Mouse (Mus musculus): ENCODE data around the gene Dnajc9. TPM values are rescaled to one million over a fixed set of nuclear protein-coding genes. Genes with fewer than 3 reads are reported as not detected.

Gene Dnajc9
- polyA plus RNA-seq, 1 experiment from 2014 or later: 213 TPM

GRCm38 (mm10) chr14:20392326-20392725, 3.6 kb upstream of the Dnajc9 start:
- H3K36me3 ChIP-seq: peaks cover 17% of the 10 kb centered on the region
- no peak for ATAC-seq (ENCODE audit: low FRiP score, low read depth)
- no peaks in the 10 kb centered on the region for H3K9me3 ChIP-seq
- peak overlapping the region; percentile 70; the same call in 1 of the 2 replicates for H3K4me3 ChIP-seq
- no peak overlapping the region for H3K9ac ChIP-seq
- WGBS: 78% methylated on average over 4 of the region's 4 CpGs
- H3K4me2 ChIP-seq (replicated peaks): peak overlapping the region; percentile 68
- no peak overlapping the region for H3K27ac ChIP-seq
- H3K4me1 ChIP-seq: peaks cover 27% of the 10 kb centered on the region
- H3K27me3 ChIP-seq: no peaks in the 10 kb centered on the region

- Histone ChIP-seq H3K4me2 (replicated peaks) (peak overlapping the region; percentile 74), H3K9ac (peak overlapping the region; percentile 88)
Observed at GRCm38 (mm10) chr14:20389446-20390079, 853 bp upstream of the Dnajc9 start.

GRCm38 (mm10) chr14:20379753-20380430, 8.8 kb downstream of the Dnajc9 start:
- Histone ChIP-seq H3K9me3 (no peaks in the 10 kb centered on the region), H3K4me1 (no peaks in the 10 kb centered on the region), H3K4me2 (replicated peaks) (no peak overlapping the region), H3K27me3 (no peaks in the 10 kb centered on the region), H3K9ac (no peak overlapping the region), H3K4me3 (no peak overlapping the region), H3K27ac (no peak overlapping the region), H3K36me3 (peaks cover 88% of the 10 kb centered on the region)
- ATAC-seq (ENCODE audit: low FRiP score, low read depth): no peak
- 86% methylated on average over 9 of the region's 9 CpGs for WGBS

More at GRCm38 (mm10) chr14:20389446-20390079, 853 bp upstream of the Dnajc9 start:
- WGBS: 88% methylated on average over 8 of the region's 8 CpGs
- H3K27me3 ChIP-seq: no peaks in the 10 kb centered on the region
- H3K9me3 ChIP-seq: no peaks in the 10 kb centered on the region
- 0 out of 2 replicates have a peak overlapping the region, but pooled peaks have one; percentile 77 for H3K27ac ChIP-seq
- H3K4me3 ChIP-seq: peak overlapping the region; percentile 80
- peaks cover 40% of the 10 kb centered on the region for H3K36me3 ChIP-seq
- H3K4me1 ChIP-seq: peaks cover 47% of the 10 kb centered on the region
- no peak for ATAC-seq (ENCODE audit: low FRiP score, low read depth)

GRCm38 (mm10) chr14:20379087-20379640, 9.5 kb downstream of the Dnajc9 start:
- H3K9ac ChIP-seq: no peak overlapping the region

GRCm38 (mm10) chr14:20378313-20379061, 10.2 kb downstream of the Dnajc9 start:
- H3K27me3 ChIP-seq: no peaks in the 10 kb centered on the region
- no peaks in the 10 kb centered on the region for H3K9me3 ChIP-seq
- WGBS: 36% methylated on average over 13 of the region's 13 CpGs
- peaks cover 86% of the 10 kb centered on the region for H3K36me3 ChIP-seq
- no peaks in the 10 kb centered on the region for H3K4me1 ChIP-seq
- H3K9ac ChIP-seq: no peak overlapping the region
- no peak overlapping the region for H3K4me3 ChIP-seq
- no peak overlapping the region for H3K4me2 ChIP-seq (replicated peaks)
- ATAC-seq (ENCODE audit: low FRiP score, low read depth): no peak
- no peak overlapping the region for H3K27ac ChIP-seq

More at GRCm38 (mm10) chr14:20379087-20379640, 9.5 kb downstream of the Dnajc9 start:
- 81% methylated on average over 5 of the region's 5 CpGs for WGBS
- no peaks in the 10 kb centered on the region for H3K4me1 ChIP-seq
- H3K9me3 ChIP-seq: no peaks in the 10 kb centered on the region
- ATAC-seq (ENCODE audit: low FRiP score, low read depth): no peak
- no peak overlapping the region for H3K4me3 ChIP-seq
- peaks cover 86% of the 10 kb centered on the region for H3K36me3 ChIP-seq
- no peak overlapping the region for H3K4me2 ChIP-seq (replicated peaks)
- H3K27me3 ChIP-seq: no peaks in the 10 kb centered on the region
- H3K27ac ChIP-seq: no peak overlapping the region

- ATAC-seq (ENCODE audit: low FRiP score, low read depth): no peak
- WGBS: 82% methylated on average over 4 of the region's 4 CpGs
- no peaks in the 10 kb centered on the region for H3K9me3 ChIP-seq
- no peak overlapping the region for H3K4me3 ChIP-seq
- no peaks in the 10 kb centered on the region for H3K27me3 ChIP-seq
- H3K27ac ChIP-seq: no peak overlapping the region
- peaks cover 86% of the 10 kb centered on the region for H3K36me3 ChIP-seq
- H3K4me2 ChIP-seq (replicated peaks): no peak overlapping the region
- H3K4me1 ChIP-seq: no peaks in the 10 kb centered on the region
- no peak overlapping the region for H3K9ac ChIP-seq
Observed at GRCm38 (mm10) chr14:20377112-20377521, 11.6 kb downstream of the Dnajc9 start.

- Histone ChIP-seq H3K4me3 (no peak overlapping the region), H3K4me1 (no peaks in the 10 kb centered on the region), H3K27ac (no peak overlapping the region), H3K9ac (no peak overlapping the region), H3K36me3 (peaks cover 76% of the 10 kb centered on the region), H3K4me2 (replicated peaks) (no peak overlapping the region), H3K9me3 (no peaks in the 10 kb centered on the region), H3K27me3 (no peaks in the 10 kb centered on the region)
- ATAC-seq (ENCODE audit: low FRiP score, low read depth): no peak
- WGBS: 82% methylated on average over 1 of the region's 1 CpGs
Observed at GRCm38 (mm10) chr14:20371854-20372253, 16.9 kb downstream of the Dnajc9 start.

- 86% methylated on average over 7 of the region's 7 CpGs for WGBS
- ATAC-seq (ENCODE audit: low FRiP score, low read depth): no peak
- Histone ChIP-seq H3K27ac (no peak overlapping the region), H3K4me2 (replicated peaks) (no peak overlapping the region), H3K27me3 (no peaks in the 10 kb centered on the region), H3K4me1 (no peaks in the 10 kb centered on the region), H3K9ac (no peak overlapping the region), H3K36me3 (peaks cover 74% of the 10 kb centered on the region), H3K9me3 (no peaks in the 10 kb centered on the region), H3K4me3 (no peak overlapping the region)
Observed at GRCm38 (mm10) chr14:20370798-20371197, 17.9 kb downstream of the Dnajc9 start.

- no peak overlapping the region for H3K9ac ChIP-seq
- H3K9me3 ChIP-seq: no peaks in the 10 kb centered on the region
- H3K4me1 ChIP-seq: no peaks in the 10 kb centered on the region
- H3K27me3 ChIP-seq: no peaks in the 10 kb centered on the region
- H3K4me2 ChIP-seq (replicated peaks): no peak overlapping the region
- H3K27ac ChIP-seq: no peak overlapping the region
- no peak overlapping the region for H3K4me3 ChIP-seq
- WGBS: 96% methylated on average over 3 of the region's 3 CpGs
- H3K36me3 ChIP-seq: peaks cover 75% of the 10 kb centered on the region
- ATAC-seq (ENCODE audit: low FRiP score, low read depth): no peak
Observed at GRCm38 (mm10) chr14:20368271-20368670, 20.4 kb downstream of the Dnajc9 start.

- Histone ChIP-seq H3K27me3 (no peaks in the 10 kb centered on the region), H3K4me1 (no peaks in the 10 kb centered on the region), H3K4me3 (no peak overlapping the region), H3K9ac (no peak overlapping the region), H3K27ac (no peak overlapping the region), H3K36me3 (peaks cover 83% of the 10 kb centered on the region), H3K9me3 (no peaks in the 10 kb centered on the region), H3K4me2 (replicated peaks) (no peak overlapping the region)
- 92% methylated on average over 4 of the region's 4 CpGs for WGBS
- ATAC-seq (ENCODE audit: low FRiP score, low read depth): no peak
Observed at GRCm38 (mm10) chr14:20363230-20363629, 25.5 kb downstream of the Dnajc9 start.

- WGBS: 0% methylated on average over 41 of the region's 42 CpGs
- peak within 1 kb of the TSS; percentile 82 for H3K4me2 ChIP-seq (replicated peaks)
- H3K9ac ChIP-seq: peak within 1 kb of the TSS; percentile 91
- peaks cover 15% of the 10 kb centered on the region for H3K4me1 ChIP-seq
- peak within 1 kb of the TSS; percentile 87 for H3K27ac ChIP-seq
- no peaks in the 10 kb centered on the region for H3K9me3 ChIP-seq
- peaks cover 38% of the 10 kb centered on the region for H3K36me3 ChIP-seq
- peak; percentile 99 for ATAC-seq (ENCODE audit: low FRiP score, low read depth)
- peak within 1 kb of the TSS; percentile 79 for H3K4me3 ChIP-seq
- H3K27me3 ChIP-seq: no peaks in the 10 kb centered on the region
Observed at GRCm38 (mm10) chr14:20347991-20348541, 40.6 kb downstream of the Dnajc9 start, which contains the start of the genes Ecd and Fam149b. Ecd (minus strand) TSS chr14:20348121. Fam149b (plus strand) TSS chr14:20348162.

Data from limb, embryonic 13.5 days (tissue).